Mouse (Mus musculus) cerebellum, adult 2 months (tissue): ENCODE measurements around the gene Esyt3.

ENCODE experiments used
- CTCF ChIP-seq: fragments of 200-500 bp; IDR thresholded peaks from 2 replicates; pipeline ENCODE4 v1.5.1; 2011; ENCODE audit warnings: low read depth, mild to moderate bottlenecking, control low read depth, low read length, moderate library complexity, borderline replicate concordance; ENCODE audit not compliant: insufficient read depth
- POLR2A ChIP-seq: fragments of 200-500 bp; IDR thresholded peaks from 2 replicates; pipeline ENCODE4 v1.6.1; 2011; ENCODE audit warnings: low read length, control low read depth, borderline replicate concordance; ENCODE audit not compliant: insufficient read depth

- TF ChIP-seq CTCF (no peak), POLR2A (no peak)
Observed at GRCm38 (mm10) chr9:99354796-99355195, 3.6 kb downstream of the Esyt3 start.
